Mouse (Mus musculus) spleen, postnatal 10 days (tissue): Measurements from ENCODE around the gene Ccdc180.

Experiments used
- DNase-seq, 2 experiments: peaks; one replicate each; pipeline ENCODE4 v3.0.0; 2021 to 2022; ENCODE audit warnings: low spot score in 2 of 2

Gene Ccdc180

GRCm38 (mm10) chr4:45911256-45911655 lies 21.2 kb downstream of the Ccdc180 start:
- DNase-seq, result no peak

- DNase-seq, result no peak
These were observed 21.8 kb downstream of the Ccdc180 start for GRCm38 (mm10) chr4:45911876-45912275.

GRCm38 (mm10) chr4:45917091-45917490 lies 27.0 kb downstream of the Ccdc180 start:
- no peak for DNase-seq

GRCm38 (mm10) chr4:45921663-45922435 lies 31.7 kb downstream of the Ccdc180 start:
- DNase-seq, result no peak

- no peak for DNase-seq
These were observed 33.9 kb downstream of the Ccdc180 start for GRCm38 (mm10) chr4:45924011-45924410.

GRCm38 (mm10) chr4:45928561-45928960 lies 38.5 kb downstream of the Ccdc180 start:
- DNase-seq, result no peak

- peak; percentile 42 to 65 for DNase-seq
These were observed 51.5 kb downstream of the Ccdc180 start for GRCm38 (mm10) chr4:45941628-45942044.

GRCm38 (mm10) chr4:45947729-45948128 lies 57.6 kb downstream of the Ccdc180 start:
- DNase-seq, result no peak

- peak in 1 of 2 experiments; percentile 43 for DNase-seq
These were observed 59.2 kb downstream of the Ccdc180 start for GRCm38 (mm10) chr4:45949109-45949848.

- no peak for DNase-seq
These were observed 61.7 kb downstream of the Ccdc180 start for GRCm38 (mm10) chr4:45951830-45952229.

GRCm38 (mm10) chr4:45953025-45953919 lies 63.2 kb downstream of the Ccdc180 start:
- DNase-seq, result no peak

- no peak for DNase-seq
These were observed 65.1 kb downstream of the Ccdc180 start for GRCm38 (mm10) chr4:45955235-45955634.

GRCm38 (mm10) chr4:45956131-45956530 lies 66.0 kb downstream of the Ccdc180 start:
- no peak for DNase-seq

GRCm38 (mm10) chr4:45956706-45957105 lies 66.6 kb downstream of the Ccdc180 start:
- no peak for DNase-seq

- no peak for DNase-seq
These were observed 74.8 kb downstream of the Ccdc180 start, which contains the start of gene Tdrd7 for GRCm38 (mm10) chr4:45964771-45965439. Gene Tdrd7 (plus strand): TSS chr4:45965334.

GRCm38 (mm10) chr4:45965737-45966447 lies 75.8 kb downstream of the Ccdc180 start:
- DNase-seq, result no peak

- no peak for DNase-seq
These were observed 76.6 kb downstream of the Ccdc180 start for GRCm38 (mm10) chr4:45966716-45967115.

GRCm38 (mm10) chr4:45967479-45968341 lies 77.6 kb downstream of the Ccdc180 start:
- DNase-seq, result no peak

GRCm38 (mm10) chr4:45969051-45969450 lies 78.9 kb downstream of the Ccdc180 start:
- no peak for DNase-seq
